Mouse (Mus musculus) WW6 (cell line): ENCODE measurements at regions not wholly inside any gene's neighbourhood (a gene's known extent, or its start where the extent isn't known, plus 50 kb on each side); places are given as distances from the start of the nearest gene placed in this dataset.

Source experiments
- DNase-seq: peaks from one replicate; pipeline ENCODE4 v3.0.0-alpha.2; 2013; ENCODE audit warnings: low read depth, low spot score

DNA sequence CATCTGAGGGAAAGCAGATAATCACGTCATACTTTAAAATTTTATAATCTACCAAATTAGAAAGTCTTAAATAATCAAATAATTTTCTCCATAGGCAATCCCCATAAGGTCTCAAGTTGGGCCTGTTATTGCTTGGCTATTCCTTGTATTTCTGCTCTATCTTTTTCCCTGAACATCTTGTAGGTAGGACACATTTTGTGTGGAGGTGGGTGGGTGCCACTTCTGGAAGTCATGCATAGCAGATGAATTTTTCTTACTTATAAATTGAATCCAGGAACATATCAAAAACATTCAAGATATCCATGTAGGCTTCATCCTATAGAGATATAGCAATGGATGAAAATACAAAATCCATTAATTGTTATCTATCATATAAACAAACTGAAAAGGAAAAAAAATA, 1418.7 kb downstream of the Cdh11 start:
- no peak for DNase-seq

DNA sequence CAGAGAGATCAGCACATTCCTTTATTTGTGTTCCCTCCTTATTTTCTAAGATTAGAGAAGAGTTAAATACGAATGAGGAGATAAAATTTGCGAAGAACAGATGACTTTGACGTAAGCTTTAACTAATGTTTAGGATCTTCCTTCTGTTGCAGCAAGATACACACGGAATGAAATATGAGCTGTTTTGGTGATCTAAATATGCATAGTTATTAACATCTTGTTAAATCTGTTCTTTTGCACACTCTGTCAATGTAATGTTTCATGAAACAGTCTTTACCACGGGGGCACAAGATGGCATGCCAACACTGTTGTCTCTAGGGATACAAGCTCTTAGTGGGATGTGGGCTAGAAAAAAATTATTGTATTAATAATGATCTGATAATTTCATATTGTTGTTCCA, 1434.6 kb downstream of the Cdh11 start:
- DNase-seq = no peak

DNA sequence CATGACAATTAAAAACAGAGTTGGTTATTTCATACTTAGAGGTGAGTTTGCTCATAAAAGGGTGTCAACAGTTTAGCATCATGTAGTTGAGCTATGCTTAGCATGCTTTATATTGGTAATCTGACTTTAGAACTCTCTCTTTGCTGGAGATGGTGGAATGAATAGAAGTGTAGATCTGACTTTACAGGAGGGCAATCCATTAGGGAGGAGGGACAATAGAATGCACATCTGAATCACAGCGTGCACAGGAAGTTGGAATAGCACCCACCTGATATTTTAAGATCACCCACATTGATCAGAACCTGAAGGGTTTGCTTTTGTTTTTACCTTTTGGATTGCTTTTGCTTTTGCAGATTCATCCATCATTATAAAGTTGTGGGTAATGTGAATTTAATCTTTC, 1435.7 kb downstream of the Cdh11 start:
- no peak for DNase-seq

DNA sequence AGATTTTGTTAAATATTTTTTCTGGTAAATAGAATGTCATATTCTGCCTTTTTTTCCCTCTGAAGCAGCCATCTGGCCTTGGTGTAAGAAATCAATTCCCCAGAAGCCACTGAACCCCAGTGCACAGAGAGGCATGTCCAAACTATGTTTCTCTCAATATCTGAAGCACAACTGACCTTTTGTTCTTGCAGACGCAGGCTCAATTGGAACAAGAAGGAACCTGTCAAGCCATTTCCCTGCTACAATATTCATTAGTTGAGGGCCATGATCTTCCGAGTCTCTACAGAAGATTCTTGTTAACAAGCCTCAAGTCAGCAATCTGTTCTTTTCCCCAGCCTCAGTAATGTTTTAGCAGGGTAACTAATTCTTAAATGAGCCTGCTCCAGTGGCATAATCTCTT, 1456.2 kb downstream of the Cdh11 start:
- DNase-seq = no peak

DNA sequence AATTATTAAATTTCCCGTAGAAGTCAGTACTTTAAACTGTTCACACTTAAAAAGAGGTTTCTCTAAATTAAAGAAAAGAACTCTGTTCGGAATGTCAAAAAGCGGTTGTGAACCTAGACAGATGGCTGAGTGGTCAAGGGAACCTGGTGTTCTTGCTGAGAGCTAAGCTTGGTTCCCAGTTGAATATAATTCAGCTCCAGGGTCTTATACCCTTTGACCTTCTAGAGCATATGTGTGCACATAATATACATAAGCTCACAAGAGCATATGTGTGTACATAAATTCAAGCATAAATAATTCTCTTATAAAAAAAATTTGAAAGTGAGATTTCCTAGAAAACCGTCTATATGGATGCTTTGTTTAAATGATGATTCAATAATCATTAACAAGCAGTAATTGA, 1456.7 kb downstream of the Cdh11 start:
- no peak for DNase-seq

DNA sequence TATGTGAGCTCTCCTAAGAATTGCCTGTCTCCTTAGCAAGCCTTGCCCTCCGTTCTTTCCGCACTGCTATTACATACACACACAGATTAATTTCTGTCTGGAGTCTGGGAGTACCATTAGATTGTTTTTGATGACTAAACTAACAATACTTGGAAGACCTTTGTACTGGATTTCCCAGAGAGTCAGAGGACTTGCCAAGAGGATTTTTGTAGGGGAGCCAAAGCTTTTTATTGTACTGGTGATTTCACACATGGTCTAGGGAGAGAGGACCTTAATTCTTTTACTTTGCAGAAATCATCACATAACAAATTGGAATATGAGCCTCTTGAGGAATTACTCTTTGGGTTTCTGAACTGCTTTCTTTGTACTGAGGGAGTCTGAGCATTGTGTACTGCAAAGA, 1486.9 kb downstream of the Cdh11 start:
- DNase-seq = no peak

DNA sequence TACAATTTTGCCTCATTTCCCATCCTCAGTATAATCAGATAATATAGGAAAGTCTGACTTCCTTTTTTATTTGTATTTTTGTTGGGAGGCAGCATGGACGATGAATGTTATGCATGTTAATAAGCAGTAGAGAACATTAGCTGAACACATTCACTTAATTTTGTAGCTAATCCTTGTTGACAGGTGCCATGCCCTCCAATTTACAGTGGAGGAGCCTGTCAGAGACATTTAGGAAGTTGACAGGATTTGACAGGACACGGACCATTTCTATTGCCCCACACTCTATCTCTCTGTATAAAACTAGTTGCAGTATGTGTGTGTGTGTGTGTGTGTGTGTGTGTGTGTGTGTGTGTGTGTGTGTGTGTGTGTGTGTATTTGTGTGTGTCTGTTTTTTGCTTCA, 1495.4 kb downstream of the Cdh11 start:
- no peak for DNase-seq

DNA sequence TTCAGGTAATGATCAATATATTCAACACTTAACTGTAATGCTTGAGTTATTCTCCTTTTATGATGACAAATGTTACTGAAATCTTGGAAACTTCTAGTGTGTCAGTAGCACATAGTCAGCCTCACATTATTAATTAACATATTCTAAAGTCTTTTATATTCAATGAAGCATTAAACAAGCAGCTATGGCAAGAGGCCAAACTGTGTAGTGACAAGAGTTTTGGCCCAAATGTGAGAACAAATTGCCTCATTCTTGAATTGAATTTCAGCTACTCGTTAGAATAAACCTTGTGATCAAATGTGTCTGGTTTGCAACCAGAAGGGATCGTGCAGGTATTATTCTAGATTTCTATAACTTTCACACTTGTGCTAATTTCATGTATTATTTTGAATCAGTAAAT, 1542.8 kb downstream of the Cdh11 start:
- DNase-seq = no peak

DNA sequence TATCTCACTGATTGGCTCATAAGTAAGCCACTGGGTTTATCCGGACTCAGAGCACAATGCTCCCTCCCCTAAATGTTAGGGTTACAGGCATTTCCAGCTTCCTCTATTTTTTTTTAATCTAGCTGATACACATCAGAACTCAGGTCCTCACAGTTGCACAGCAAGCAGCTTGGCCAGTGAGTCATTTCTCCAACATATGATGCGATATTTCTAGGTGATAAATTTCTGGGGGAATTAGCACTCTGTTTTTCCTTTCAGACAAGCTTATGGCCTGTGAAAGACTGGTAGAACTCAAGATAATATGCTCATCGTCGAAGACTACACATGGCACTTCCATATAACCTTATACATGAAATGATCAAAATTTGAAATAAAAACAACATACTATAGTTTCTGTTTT, 1543.6 kb downstream of the Cdh11 start:
- no peak for DNase-seq

DNA sequence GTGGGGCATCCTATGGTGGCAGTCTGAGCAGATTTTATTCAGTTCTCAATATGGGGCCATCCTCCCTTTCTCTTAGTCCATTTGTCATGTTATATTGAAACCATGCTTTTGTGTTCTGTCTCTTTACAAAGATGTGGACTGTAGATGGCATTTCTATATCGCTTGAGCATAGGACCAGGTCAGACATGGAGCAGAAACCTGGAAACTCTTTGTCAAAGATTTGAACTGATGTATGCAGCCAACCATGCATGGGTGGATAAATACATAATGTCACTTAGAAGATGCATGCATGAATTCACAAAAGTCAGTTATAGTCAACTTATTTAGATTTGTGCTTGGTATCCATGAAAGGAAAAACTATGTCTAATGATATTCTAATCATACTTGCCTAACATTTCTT, 1587.5 kb downstream of the Cdh11 start:
- no peak for DNase-seq

DNA sequence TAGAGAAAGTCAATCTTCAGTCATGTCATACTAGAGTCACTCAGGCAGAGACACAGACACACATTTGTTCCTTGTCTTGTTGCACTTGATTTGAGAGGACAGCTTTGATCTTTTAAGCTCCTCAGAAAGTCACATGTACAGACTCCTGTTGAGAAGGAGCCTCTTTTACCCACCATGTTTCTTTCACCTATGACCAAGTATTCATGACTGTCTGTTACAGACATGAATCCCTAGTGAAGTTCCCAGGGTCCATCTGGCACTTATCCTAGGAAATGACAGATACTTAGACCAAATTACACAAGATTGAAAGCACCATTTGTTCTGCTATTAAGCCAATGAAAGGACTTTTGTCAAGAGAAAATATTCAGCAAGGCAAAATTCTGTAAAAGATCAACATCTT, 1588.7 kb downstream of the Cdh11 start:
- DNase-seq = no peak

DNA sequence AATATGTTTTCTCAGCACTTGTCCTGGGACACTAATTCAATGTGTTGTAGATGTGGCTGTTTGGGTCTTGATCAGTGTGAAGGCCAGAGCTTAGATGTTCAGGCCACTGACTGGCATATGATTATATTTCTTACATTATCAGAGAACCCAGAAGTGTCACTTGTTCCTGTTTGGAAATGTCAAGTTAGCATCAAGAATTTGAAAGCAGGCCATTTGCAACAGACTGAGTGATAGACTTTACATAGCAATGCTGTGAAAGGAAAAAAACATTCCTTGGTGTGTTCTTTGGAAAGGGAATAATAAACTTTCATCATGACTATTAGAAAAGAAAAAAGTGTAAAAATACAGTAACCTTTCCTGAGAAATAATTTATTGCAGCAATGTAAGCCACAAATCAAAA, 1596.9 kb downstream of the Cdh11 start:
- no peak for DNase-seq

DNA sequence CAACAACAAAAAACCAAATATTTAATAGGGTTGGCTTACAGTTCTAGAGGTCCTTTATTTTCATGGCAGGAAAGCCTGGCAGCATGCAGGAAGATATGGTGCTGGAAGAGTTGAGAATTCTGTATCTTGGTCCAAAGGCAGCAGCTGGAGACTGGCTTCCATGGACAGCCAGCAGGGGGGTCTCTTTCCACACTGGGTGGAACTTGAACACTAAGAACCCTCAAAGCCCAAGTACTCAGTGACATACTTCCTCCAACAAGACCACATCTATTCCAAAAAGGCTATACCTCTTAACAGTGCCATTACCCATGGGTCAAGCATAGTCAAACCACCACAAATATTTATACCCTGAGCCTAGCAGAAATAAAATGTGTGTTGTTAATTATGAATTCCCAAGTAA, 1630.5 kb downstream of the Cdh11 start:
- DNase-seq = peak; percentile 5
